ENCODE assay signal across 9 mouse cellular contexts in genomic region chr14:36866966-36867700, GRCm38 (mm10).
DNase-seq lines count a peak whose midpoint lies in the region; ATAC-seq lines count a peak whose summit lies in the region.
"Had no signal": no experiment of that assay in that cellular context is flagged by ENCODE, and none has a peak within 500 bp of the region (broad histone marks: within the 10 kb centered on the region; RNA-seq: fewer than 3 reads in every experiment).

No protein-coding gene starts in this region.

- intact Hi-C loops in heart, postnatal 36 days (cut with DNase I) = loop anchor here (1.0 to 10.0 kb wide), 4 partner anchors 70 to 268 kb away; partner anchors contain the start of gene Ghitm

- no peak overlapping the region for H3K27ac ChIP-seq in kidney, embryonic 14.5 days (ENCODE audit: low read depth, low read length)
- no peak overlapping the region for H3K27ac ChIP-seq in midbrain, embryonic 14.5 days (replicated peaks; ENCODE audit: low read depth, low read length)
- H3K27ac ChIP-seq: macrophage had no signal

- H3K4me3 ChIP-seq in kidney, embryonic 14.5 days (ENCODE audit: low read length) = no peak overlapping the region
- no peak overlapping the region for H3K4me3 ChIP-seq in midbrain, embryonic 14.5 days (replicated peaks; ENCODE audit: low read depth, low read length)

- H3K4me1 ChIP-seq in kidney, embryonic 14.5 days (ENCODE audit: control insufficient read depth, insufficient read depth, low read length) = no peaks in the 10 kb centered on the region
- no peaks in the 10 kb centered on the region for H3K4me1 ChIP-seq in midbrain, embryonic 14.5 days (ENCODE audit: control insufficient read depth, insufficient read depth, low read length)

- no peaks in the 10 kb centered on the region for H3K27me3 ChIP-seq in kidney, embryonic 14.5 days (ENCODE audit: control insufficient read depth, insufficient read depth, low read length)
- H3K27me3 ChIP-seq in midbrain, embryonic 14.5 days (ENCODE audit: control insufficient read depth, insufficient read depth, low read length) = no peaks in the 10 kb centered on the region

- H3K9me3 ChIP-seq in kidney, embryonic 14.5 days (ENCODE audit: control insufficient read depth, low read length) = no peaks in the 10 kb centered on the region
- no peaks in the 10 kb centered on the region for H3K9me3 ChIP-seq in midbrain, embryonic 14.5 days (ENCODE audit: control insufficient read depth, low read length)

- peak; percentile 23 for DNase-seq in kidney, adult 11 months
- peak; percentile 57 to 61 for DNase-seq in heart, postnatal 36 days
- peak; percentile 55 for DNase-seq in left cerebral cortex, adult 11 months (ENCODE audit: low spot score)
- DNase-seq in midbrain, embryonic 14.5 days = peak; percentile 93
- peak; percentile 25 to 67 for DNase-seq in thymus, postnatal 10 days (ENCODE audit: low spot score in 2 of 2)

- no peak overlapping the region for H3K9ac ChIP-seq in kidney, embryonic 14.5 days (ENCODE audit: low read depth, low read length)
- no peak overlapping the region for H3K9ac ChIP-seq in midbrain, embryonic 14.5 days (replicated peaks; ENCODE audit: low read length)

- H3K4me2 ChIP-seq in kidney, embryonic 14.5 days (replicated peaks; ENCODE audit: low read depth, low read length) = no peak overlapping the region
- no peak overlapping the region for H3K4me2 ChIP-seq in midbrain, embryonic 14.5 days (ENCODE audit: low read length)

- 19% methylated on average over 6 of the region's 6 CpGs for WGBS in kidney, embryonic 14.5 days
- WGBS in midbrain, embryonic 14.5 days = 20% methylated on average over 6 of the region's 6 CpGs

- ATAC-seq in kidney, embryonic 14.5 days (ENCODE audit: low FRiP score, low TSS enrichment) = no peak
- peak; percentile 17 for ATAC-seq in activated CD4-positive, CD25-positive, alpha-beta regulatory T cell, adult 4 months
- peak; percentile 57 for ATAC-seq in common myeloid progenitor, adult 5-6 weeks (replicated peaks; ENCODE audit: low read depth, poor library complexity, severe bottlenecking)
- ATAC-seq in midbrain, embryonic 14.5 days (ENCODE audit: low FRiP score, low TSS enrichment) = no peak

- no peaks in the 10 kb centered on the region for H3K36me3 ChIP-seq in kidney, embryonic 14.5 days (ENCODE audit: control insufficient read depth, insufficient read depth, low read length)
- H3K36me3 ChIP-seq in midbrain, embryonic 14.5 days (ENCODE audit: control insufficient read depth, insufficient read depth, low read length) = no peaks in the 10 kb centered on the region

Comparison
In these comparisons a context has a peak if more than half of its experiments do, and no peak if none do; other contexts are left out.
1. DNase-seq: peak in every context shown above with its lines; median percentile 93 in midbrain, embryonic 14.5 days; 59 in heart, postnatal 36 days; 55 in left cerebral cortex, adult 11 months; 46 in thymus, postnatal 10 days; 23 in kidney, adult 11 months.
2. ATAC-seq: peak in activated CD4-positive, CD25-positive, alpha-beta regulatory T cell, adult 4 months (single experiment) and common myeloid progenitor, adult 5-6 weeks (single experiment); none in kidney, embryonic 14.5 days (single experiment) and midbrain, embryonic 14.5 days (single experiment).